Mouse (Mus musculus) thymus, postnatal 36 days (tissue): Measurements from ENCODE around the gene Atp1a2.
A peak's percentile ranks its signal among the peaks of the same experiment; 100 is the strongest.

Experiments used
- DNase-seq, 2 experiments: peaks; one replicate each; pipeline ENCODE4 v3.0.0; 2022; ENCODE audit warnings: mixed read lengths in 2 of 2

The Atp1a2 gene

DNA sequence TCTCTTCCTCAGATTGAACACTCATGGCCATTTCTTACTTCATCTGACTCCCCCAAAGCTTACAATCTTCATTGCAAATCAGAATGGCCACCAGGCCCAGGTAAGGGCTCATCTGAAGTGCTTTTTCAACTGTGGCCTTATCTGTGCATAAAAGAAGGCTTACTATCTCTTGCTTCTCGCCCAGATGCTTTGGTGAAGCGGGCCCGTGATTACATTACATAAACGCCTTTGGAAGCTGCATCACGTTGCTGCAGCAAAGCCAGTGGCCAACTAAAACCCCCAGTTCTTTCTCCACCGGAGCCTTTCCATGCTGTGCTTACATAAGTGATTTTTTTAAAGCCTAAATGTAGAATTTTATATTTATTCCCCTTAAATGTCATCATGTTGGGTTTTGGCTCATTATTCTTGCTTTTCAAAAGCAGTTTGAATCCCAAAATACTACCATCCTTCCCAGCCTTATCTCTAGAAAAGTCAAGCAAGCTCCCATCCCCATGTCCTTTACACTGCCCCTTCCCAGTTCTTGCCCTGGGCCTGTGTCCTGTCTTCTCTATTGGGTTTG is 26.0 kb upstream of the Atp1a2 start:
- no peak for DNase-seq

DNA sequence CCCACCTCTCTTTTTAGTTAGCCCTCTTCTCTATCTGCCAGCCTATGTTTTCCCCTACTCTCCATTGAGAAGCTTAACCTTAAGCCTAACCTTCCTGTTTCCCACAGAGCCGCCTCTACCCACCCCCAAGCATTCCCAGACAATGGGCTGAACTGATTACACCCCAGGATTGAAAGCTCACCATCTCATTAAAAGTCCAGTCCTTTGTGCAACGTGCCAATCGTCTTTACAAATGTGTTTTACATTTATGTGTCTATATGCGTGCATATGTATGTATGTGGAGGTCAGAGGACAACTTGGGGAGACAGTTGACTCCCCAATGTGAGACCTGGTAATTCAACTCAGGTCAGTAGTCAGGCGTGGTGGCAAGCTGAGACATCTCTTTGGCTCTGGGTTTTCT is 25.4 kb upstream of the Atp1a2 start:
- no peak for DNase-seq

DNA sequence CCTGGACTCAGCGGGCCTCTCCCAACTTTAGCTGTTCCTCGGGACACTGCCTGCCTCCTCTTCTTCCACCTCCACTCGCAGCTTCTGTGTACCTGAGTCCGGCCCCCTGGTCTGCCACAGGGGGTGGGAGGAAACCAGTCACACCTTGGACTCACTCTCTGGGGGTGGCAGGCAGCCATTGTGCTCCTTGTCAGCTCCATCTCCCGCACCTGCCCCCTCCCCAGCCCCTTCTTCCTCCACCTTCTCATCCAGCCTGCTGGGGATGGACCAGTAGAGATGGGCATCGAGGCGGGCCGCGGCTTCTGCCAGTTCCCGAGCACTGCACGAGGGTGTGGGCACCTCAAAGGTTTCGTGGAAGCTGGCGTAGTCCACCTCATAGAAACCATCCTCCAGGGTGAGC is 24.9 kb upstream of the Atp1a2 start:
- no peak for DNase-seq

- DNase-seq, result no peak
Observed at GRCm38 (mm10) chr1:172319921-172320411, 22.1 kb upstream of the Atp1a2 start.

- no peak for DNase-seq
Observed at GRCm38 (mm10) chr1:172319346-172319745, 21.5 kb upstream of the Atp1a2 start.

GRCm38 (mm10) chr1:172318424-172319035 is 20.7 kb upstream of the Atp1a2 start:
- DNase-seq, result no peak

- no peak for DNase-seq
Observed at GRCm38 (mm10) chr1:172317946-172318345, 20.1 kb upstream of the Atp1a2 start.

GRCm38 (mm10) chr1:172317431-172317830 is 19.6 kb upstream of the Atp1a2 start:
- no peak for DNase-seq

DNA sequence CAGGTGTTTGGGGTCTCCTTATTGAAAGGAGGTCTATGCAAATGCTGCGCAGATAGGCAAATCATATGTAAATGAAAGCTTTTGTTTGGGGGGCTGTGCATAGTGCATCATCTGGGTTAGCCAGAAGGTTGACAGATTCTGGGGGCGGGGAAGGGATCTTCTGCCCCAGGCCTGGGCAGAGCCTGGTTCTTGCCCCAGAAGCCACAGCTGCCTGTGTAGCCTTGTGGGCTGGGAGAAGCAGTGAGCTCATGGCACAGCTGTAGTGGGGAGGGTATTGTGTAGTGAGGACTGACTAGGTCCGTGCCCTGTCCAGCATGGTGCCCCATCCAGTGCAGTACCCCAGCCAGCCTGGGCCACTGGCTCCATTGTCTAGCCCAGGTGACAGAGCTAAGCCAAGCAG is 17.0 kb upstream of the Atp1a2 start:
- no peak for DNase-seq

- DNase-seq, result no peak
Observed at GRCm38 (mm10) chr1:172313613-172314411, 15.9 kb upstream of the Atp1a2 start.

GRCm38 (mm10) chr1:172312768-172313561 is 15.1 kb upstream of the Atp1a2 start:
- DNase-seq, result no peak

- peak; percentile 91 to 96 for DNase-seq
Observed at GRCm38 (mm10) chr1:172311921-172312767, 14.3 kb upstream of the Atp1a2 start.

GRCm38 (mm10) chr1:172311248-172311906 is 13.5 kb upstream of the Atp1a2 start:
- DNase-seq, result peak; percentile 35 to 38

- peak; percentile 85 to 86 for DNase-seq
Observed at GRCm38 (mm10) chr1:172309699-172310398, 12.0 kb upstream of the Atp1a2 start.

DNA sequence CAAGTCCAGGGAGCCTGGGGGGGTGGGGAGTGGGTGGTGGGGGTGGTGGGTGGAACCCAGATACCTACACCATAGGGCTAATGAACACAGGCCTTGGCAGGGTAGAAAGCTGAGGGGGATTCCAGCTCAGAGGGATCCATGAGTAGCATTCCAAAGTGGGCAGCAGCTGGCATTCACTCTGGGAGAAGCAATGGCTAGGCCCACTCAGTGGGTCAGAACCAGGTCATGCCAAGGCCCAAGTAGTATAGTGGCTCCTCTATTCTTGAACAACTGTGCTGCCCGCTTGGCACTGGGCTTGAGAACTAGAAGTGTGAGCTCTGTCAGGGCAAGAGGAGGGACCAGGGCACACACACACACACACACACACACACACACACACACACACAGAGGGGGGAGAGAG is 10.5 kb upstream of the Atp1a2 start:
- DNase-seq, result no peak

DNA sequence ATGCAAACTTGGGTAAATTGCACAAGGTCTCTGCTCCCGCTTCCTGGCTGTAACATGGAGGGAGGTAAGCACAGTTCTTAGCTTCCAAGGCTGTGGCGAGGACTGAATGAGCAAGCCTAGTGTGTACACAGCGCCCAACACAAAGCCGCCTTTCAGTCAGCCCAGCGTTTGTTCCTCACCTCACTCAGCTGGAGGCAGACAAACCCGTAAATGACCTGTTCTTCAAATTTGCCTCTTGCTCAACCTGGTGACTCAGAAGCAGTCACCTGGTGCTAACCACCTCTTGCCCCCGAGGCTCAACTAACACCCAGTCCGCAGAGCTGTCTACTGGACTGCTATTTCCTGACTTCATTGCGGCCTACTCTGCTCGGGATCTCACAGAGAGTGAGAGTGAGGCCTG is 10.1 kb upstream of the Atp1a2 start:
- DNase-seq, result no peak

DNA sequence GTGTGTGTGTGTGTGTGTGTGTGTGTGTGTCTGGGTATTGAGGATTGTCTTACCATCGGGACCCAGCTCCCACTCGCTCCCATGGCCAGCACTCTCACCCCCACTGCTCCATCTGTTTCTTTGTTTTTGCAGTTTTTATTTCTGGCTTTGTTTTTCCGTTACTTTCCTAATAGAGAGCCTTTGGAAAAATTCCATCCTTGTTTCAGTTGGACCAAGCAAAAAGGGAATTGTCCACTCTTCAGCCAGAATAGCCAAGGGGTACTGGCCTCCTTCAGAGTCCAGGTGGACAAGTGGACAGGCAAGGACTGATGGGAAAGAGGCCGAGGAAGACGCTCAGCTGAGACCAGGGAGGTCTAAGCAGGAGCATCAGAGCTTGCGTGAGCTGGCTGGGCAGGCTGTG is 9.0 kb upstream of the Atp1a2 start:
- DNase-seq, result no peak

- no peak for DNase-seq
Observed at GRCm38 (mm10) chr1:172306196-172306595, 8.3 kb upstream of the Atp1a2 start.

DNA sequence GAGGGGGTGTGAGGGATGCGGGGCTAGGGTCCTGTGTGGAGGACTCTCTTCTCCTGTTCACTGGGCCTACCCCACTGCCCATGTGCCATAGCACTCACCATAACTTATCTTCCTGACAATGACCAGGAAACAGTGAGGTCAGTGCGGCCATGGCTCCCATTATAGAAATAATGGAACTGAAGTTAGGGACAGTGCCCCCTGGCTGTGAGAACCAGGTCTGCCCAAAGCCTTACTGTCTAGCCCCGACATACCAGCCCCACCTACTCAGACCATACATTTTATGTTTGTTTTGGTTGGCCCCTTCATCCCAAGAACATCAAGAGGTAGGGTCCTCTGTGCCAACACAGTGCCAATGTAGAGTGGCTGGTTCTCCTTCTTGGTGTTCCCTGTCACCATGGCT is 7.8 kb upstream of the Atp1a2 start:
- DNase-seq, result no peak

GRCm38 (mm10) chr1:172305153-172305552 is 7.3 kb upstream of the Atp1a2 start:
- no peak for DNase-seq

DNA sequence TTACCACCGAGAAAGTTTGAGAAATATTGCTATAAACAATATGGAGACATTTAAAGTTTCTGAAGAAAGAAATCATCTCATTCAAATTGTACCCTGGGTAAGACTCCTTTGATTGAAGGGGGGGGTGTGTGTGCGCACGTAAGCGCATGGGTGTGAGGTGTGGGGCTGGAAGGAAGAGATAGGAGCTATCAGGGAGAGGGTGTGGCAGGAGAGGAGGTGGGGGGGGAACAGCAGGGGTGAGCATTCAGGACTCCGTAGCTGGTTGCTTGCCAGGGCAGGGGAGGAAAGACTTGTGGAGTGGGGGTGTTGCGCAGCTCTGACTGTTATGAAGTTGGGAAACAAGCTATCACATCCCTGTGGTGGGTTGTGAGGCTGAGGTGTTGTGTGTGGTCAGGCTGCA is 6.6 kb upstream of the Atp1a2 start:
- DNase-seq, result no peak
